Mouse (Mus musculus): ENCODE measurements around the gene Pts. TPM values are rescaled to one million over a fixed set of nuclear protein-coding genes. Genes with fewer than 3 reads are reported as not detected.

Gene Pts
- polyA plus RNA-seq, 1 experiment: 28.7 TPM

- H3K27ac ChIP-seq (ENCODE audit: insufficient read depth, low read length): no peak overlapping the region
- H3K4me1 ChIP-seq (ENCODE audit: control insufficient read depth, insufficient read depth, low read length): no peaks in the 10 kb centered on the region
- no peak overlapping the region for H3K4me3 ChIP-seq (ENCODE audit: insufficient read depth, low read length)
- TF ChIP-seq POLR2A (IDR thresholded peaks at IDR 0.05; ENCODE audit: low read depth, low read length): no peak
- TF ChIP-seq CTCF (IDR thresholded peaks at IDR 0.05; ENCODE audit: borderline replicate concordance, insufficient read depth, low read length): no peak
Measured at GRCm38 (mm10) chr9:50533791-50534190, 5.3 kb upstream of the Pts start.

- no peak for TF ChIP-seq POLR2A (IDR thresholded peaks at IDR 0.05; ENCODE audit: low read depth, low read length)
- TF ChIP-seq CTCF (IDR thresholded peaks at IDR 0.05; ENCODE audit: borderline replicate concordance, insufficient read depth, low read length): no peak
- Histone ChIP-seq H3K4me3 (ENCODE audit: insufficient read depth, low read length) (no peak overlapping the region), H3K27ac (ENCODE audit: insufficient read depth, low read length) (no peak overlapping the region), H3K4me1 (ENCODE audit: control insufficient read depth, insufficient read depth, low read length) (no peaks in the 10 kb centered on the region)
Measured at GRCm38 (mm10) chr9:50533328-50533727, 4.8 kb upstream of the Pts start.

GRCm38 (mm10) chr9:50530890-50531289, 2.4 kb upstream of the Pts start:
- H3K27ac ChIP-seq (ENCODE audit: insufficient read depth, low read length): no peak overlapping the region
- H3K4me3 ChIP-seq (ENCODE audit: insufficient read depth, low read length): no peak overlapping the region
- peaks cover 7% of the 10 kb centered on the region for H3K4me1 ChIP-seq (ENCODE audit: control insufficient read depth, insufficient read depth, low read length)
- TF ChIP-seq CTCF (IDR thresholded peaks at IDR 0.05; ENCODE audit: borderline replicate concordance, insufficient read depth, low read length) (no peak), POLR2A (IDR thresholded peaks at IDR 0.05; ENCODE audit: low read depth, low read length) (no peak)

GRCm38 (mm10) chr9:50527860-50528259, 664 bp downstream of the Pts start:
- peaks cover 7% of the 10 kb centered on the region for H3K4me1 ChIP-seq (ENCODE audit: control insufficient read depth, insufficient read depth, low read length)
- no peak overlapping the region for H3K27ac ChIP-seq (ENCODE audit: insufficient read depth, low read length)
- no peak for TF ChIP-seq CTCF (IDR thresholded peaks at IDR 0.05; ENCODE audit: borderline replicate concordance, insufficient read depth, low read length)
- no peak for TF ChIP-seq POLR2A (IDR thresholded peaks at IDR 0.05; ENCODE audit: low read depth, low read length)
- peak overlapping the region; percentile 68 for H3K4me3 ChIP-seq (ENCODE audit: insufficient read depth, low read length)

- H3K27ac ChIP-seq (ENCODE audit: insufficient read depth, low read length): no peak overlapping the region
- H3K4me3 ChIP-seq (ENCODE audit: insufficient read depth, low read length): no peak overlapping the region
- TF ChIP-seq CTCF (IDR thresholded peaks at IDR 0.05; ENCODE audit: borderline replicate concordance, insufficient read depth, low read length) (no peak), POLR2A (IDR thresholded peaks at IDR 0.05; ENCODE audit: low read depth, low read length) (no peak)
- peaks cover 7% of the 10 kb centered on the region for H3K4me1 ChIP-seq (ENCODE audit: control insufficient read depth, insufficient read depth, low read length)
Measured at GRCm38 (mm10) chr9:50525585-50525984, 2.9 kb downstream of the Pts start.

GRCm38 (mm10) chr9:50524936-50525335, 3.6 kb downstream of the Pts start:
- Histone ChIP-seq H3K4me3 (ENCODE audit: insufficient read depth, low read length) (no peak overlapping the region), H3K27ac (ENCODE audit: insufficient read depth, low read length) (no peak overlapping the region), H3K4me1 (ENCODE audit: control insufficient read depth, insufficient read depth, low read length) (peaks cover 7% of the 10 kb centered on the region)
- no peak for TF ChIP-seq CTCF (IDR thresholded peaks at IDR 0.05; ENCODE audit: borderline replicate concordance, insufficient read depth, low read length)
- TF ChIP-seq POLR2A (IDR thresholded peaks at IDR 0.05; ENCODE audit: low read depth, low read length): no peak

- TF ChIP-seq CTCF (IDR thresholded peaks at IDR 0.05; ENCODE audit: borderline replicate concordance, insufficient read depth, low read length): no peak
- no peak for TF ChIP-seq POLR2A (IDR thresholded peaks at IDR 0.05; ENCODE audit: low read depth, low read length)
- Histone ChIP-seq H3K27ac (ENCODE audit: insufficient read depth, low read length) (no peak overlapping the region), H3K4me1 (ENCODE audit: control insufficient read depth, insufficient read depth, low read length) (peaks cover 3% of the 10 kb centered on the region), H3K4me3 (ENCODE audit: insufficient read depth, low read length) (no peak overlapping the region)
Measured at GRCm38 (mm10) chr9:50522574-50522973, 6.0 kb downstream of the Pts start.

- H3K4me1 ChIP-seq (ENCODE audit: control insufficient read depth, insufficient read depth, low read length): no peaks in the 10 kb centered on the region
- TF ChIP-seq POLR2A (IDR thresholded peaks at IDR 0.05; ENCODE audit: low read depth, low read length): no peak
- no peak for TF ChIP-seq CTCF (IDR thresholded peaks at IDR 0.05; ENCODE audit: borderline replicate concordance, insufficient read depth, low read length)
- H3K4me3 ChIP-seq (ENCODE audit: insufficient read depth, low read length): no peak overlapping the region
- no peak overlapping the region for H3K27ac ChIP-seq (ENCODE audit: insufficient read depth, low read length)
Measured at GRCm38 (mm10) chr9:50521562-50521961, 7.0 kb downstream of the Pts start.

GRCm38 (mm10) chr9:50520748-50521147, 7.8 kb downstream of the Pts start:
- no peak overlapping the region for H3K4me3 ChIP-seq (ENCODE audit: insufficient read depth, low read length)
- no peak for TF ChIP-seq POLR2A (IDR thresholded peaks at IDR 0.05; ENCODE audit: low read depth, low read length)
- TF ChIP-seq CTCF (IDR thresholded peaks at IDR 0.05; ENCODE audit: borderline replicate concordance, insufficient read depth, low read length): no peak
- H3K4me1 ChIP-seq (ENCODE audit: control insufficient read depth, insufficient read depth, low read length): no peaks in the 10 kb centered on the region
- H3K27ac ChIP-seq (ENCODE audit: insufficient read depth, low read length): no peak overlapping the region

- H3K4me3 ChIP-seq (ENCODE audit: insufficient read depth, low read length): no peak overlapping the region
- no peaks in the 10 kb centered on the region for H3K4me1 ChIP-seq (ENCODE audit: control insufficient read depth, insufficient read depth, low read length)
- no peak overlapping the region for H3K27ac ChIP-seq (ENCODE audit: insufficient read depth, low read length)
- TF ChIP-seq CTCF (IDR thresholded peaks at IDR 0.05; ENCODE audit: borderline replicate concordance, insufficient read depth, low read length): peak; percentile 19; the same call in 1 of the 2 replicates
- no peak for TF ChIP-seq POLR2A (IDR thresholded peaks at IDR 0.05; ENCODE audit: low read depth, low read length)
Measured at GRCm38 (mm10) chr9:50518781-50519180, 9.7 kb downstream of the Pts start.

- H3K4me3 ChIP-seq (ENCODE audit: insufficient read depth, low read length): no peak overlapping the region
- no peaks in the 10 kb centered on the region for H3K4me1 ChIP-seq (ENCODE audit: control insufficient read depth, insufficient read depth, low read length)
- TF ChIP-seq CTCF (IDR thresholded peaks at IDR 0.05; ENCODE audit: borderline replicate concordance, insufficient read depth, low read length): no peak
- no peak for TF ChIP-seq POLR2A (IDR thresholded peaks at IDR 0.05; ENCODE audit: low read depth, low read length)
- no peak overlapping the region for H3K27ac ChIP-seq (ENCODE audit: insufficient read depth, low read length)
Measured at GRCm38 (mm10) chr9:50515462-50515861, 13.1 kb downstream of the Pts start.

All from embryonic fibroblast, embryonic 13.5 days (primary cell).